Mouse (Mus musculus): ENCODE data around the gene Efhb. TPM values are rescaled to one million over a fixed set of nuclear protein-coding genes. Genes with fewer than 3 reads are reported as not detected.

Gene Efhb
- polyA plus RNA-seq, 1 experiment from 2014 or later: 0.48 TPM

Other genes starting within 250 kb of the Efhb start
- 78.6 and 81.9 TPM in 2 replicates for gene Rab5a, start 15.9 kb upstream of the Efhb start, polyA plus RNA-seq (2015; fragmentation: Nextera tagmentation; extraction: Ambion mirVana)
- gene Pp2d1, start 76.1 kb upstream of the Efhb start, polyA plus RNA-seq (2015; fragmentation: Nextera tagmentation; extraction: Ambion mirVana): 0.22 and 0.31 TPM in 2 replicates
- gene Kat2b, start 103.5 kb upstream of the Efhb start, polyA plus RNA-seq (2015; fragmentation: Nextera tagmentation; extraction: Ambion mirVana): 3.7 and 5.1 TPM in 2 replicates
- 37.7 and 43.8 TPM in 2 replicates for gene Sgo1, start 226.0 kb upstream of the Efhb start, polyA plus RNA-seq (2015; fragmentation: Nextera tagmentation; extraction: Ambion mirVana)